Mouse (Mus musculus) bone marrow, adult 2 months (tissue): ENCODE measurements around the gene Strn4.

Experiments used
- CTCF ChIP-seq: fragments of 200-500 bp; IDR thresholded peaks from 2 replicates; pipeline ENCODE4 v1.5.1; 2011; ENCODE audit warnings: low read length, control low read depth; ENCODE audit not compliant: control insufficient read depth, insufficient read depth
- POLR2A ChIP-seq: fragments of 200-500 bp; IDR thresholded peaks from 2 replicates; pipeline ENCODE4 v1.6.1; 2011; ENCODE audit warnings: low read depth, mild to moderate bottlenecking, control low read depth, low read length, borderline replicate concordance; ENCODE audit not compliant: control insufficient read depth

DNA sequence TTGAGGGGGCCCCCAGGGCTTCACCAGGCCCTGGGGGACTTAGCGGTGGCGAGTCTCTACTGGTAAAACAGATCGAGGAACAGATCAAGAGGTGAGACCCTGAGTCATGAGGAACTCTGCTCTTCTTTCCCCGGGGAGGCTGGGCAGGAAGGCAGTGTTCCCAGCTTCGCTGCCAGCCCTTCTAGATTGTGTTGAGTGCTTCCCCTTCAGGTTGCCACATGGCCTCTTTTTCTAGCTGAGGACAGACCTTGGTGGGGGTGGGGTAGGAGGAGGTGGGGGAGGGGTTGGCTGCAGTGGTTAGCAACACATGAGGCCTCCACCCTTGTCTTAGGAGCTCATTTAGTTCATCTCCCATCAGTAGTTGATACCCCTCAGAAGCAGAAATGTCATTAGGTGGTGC is 10.9 kb downstream of the Strn4 start:
- TF ChIP-seq CTCF (no peak), POLR2A (no peak)
